Mouse (Mus musculus): ENCODE measurements around the gene Zfp281. TPM values are rescaled to one million over a fixed set of nuclear protein-coding genes. Genes with fewer than 3 reads are reported as not detected.

Gene Zfp281
- polyA plus RNA-seq, 1 experiment from 2014 or later, result 38.5 TPM

- no peak for ATAC-seq (ENCODE audit: low FRiP score)
- Histone ChIP-seq H3K4me2 (replicated peaks; ENCODE audit: low read depth, low read length) (no peak overlapping the region), H3K36me3 (ENCODE audit: control insufficient read depth, insufficient read depth, low read length) (no peaks in the 10 kb centered on the region), H3K27ac (ENCODE audit: low read depth, low read length) (no peak overlapping the region), H3K9me3 (ENCODE audit: control insufficient read depth, low read length) (no peaks in the 10 kb centered on the region), H3K27me3 (ENCODE audit: control insufficient read depth, insufficient read depth, low read length) (no peaks in the 10 kb centered on the region), H3K9ac (ENCODE audit: low read depth, low read length) (no peak overlapping the region), H3K4me1 (replicated peaks; ENCODE audit: control insufficient read depth, insufficient read depth, low read length) (no peaks in the 10 kb centered on the region), H3K4me3 (ENCODE audit: low read depth, low read length) (no peak overlapping the region)
- no peak for DNase-seq (ENCODE audit: low spot score)
- WGBS, result 80% methylated on average over 2 of the region's 2 CpGs
Measured at GRCm38 (mm10) chr1:136639221-136639620, 14.5 kb downstream of the Zfp281 start.

GRCm38 (mm10) chr1:136642701-136643100, 18.0 kb downstream of the Zfp281 start:
- H3K27me3 ChIP-seq (ENCODE audit: control insufficient read depth, insufficient read depth, low read length), result no peaks in the 10 kb centered on the region
- no peaks in the 10 kb centered on the region for H3K4me1 ChIP-seq (replicated peaks; ENCODE audit: control insufficient read depth, insufficient read depth, low read length)
- H3K36me3 ChIP-seq (ENCODE audit: control insufficient read depth, insufficient read depth, low read length), result no peaks in the 10 kb centered on the region
- H3K4me2 ChIP-seq (replicated peaks; ENCODE audit: low read depth, low read length), result no peak overlapping the region
- no peak overlapping the region for H3K4me3 ChIP-seq (ENCODE audit: low read depth, low read length)
- no peak overlapping the region for H3K9ac ChIP-seq (ENCODE audit: low read depth, low read length)
- H3K9me3 ChIP-seq (ENCODE audit: control insufficient read depth, low read length), result no peaks in the 10 kb centered on the region
- no peak overlapping the region for H3K27ac ChIP-seq (ENCODE audit: low read depth, low read length)
- no peak for ATAC-seq (ENCODE audit: low FRiP score)
- DNase-seq (ENCODE audit: low spot score), result no peak
- 87% methylated on average over 3 of the region's 3 CpGs for WGBS

DNA sequence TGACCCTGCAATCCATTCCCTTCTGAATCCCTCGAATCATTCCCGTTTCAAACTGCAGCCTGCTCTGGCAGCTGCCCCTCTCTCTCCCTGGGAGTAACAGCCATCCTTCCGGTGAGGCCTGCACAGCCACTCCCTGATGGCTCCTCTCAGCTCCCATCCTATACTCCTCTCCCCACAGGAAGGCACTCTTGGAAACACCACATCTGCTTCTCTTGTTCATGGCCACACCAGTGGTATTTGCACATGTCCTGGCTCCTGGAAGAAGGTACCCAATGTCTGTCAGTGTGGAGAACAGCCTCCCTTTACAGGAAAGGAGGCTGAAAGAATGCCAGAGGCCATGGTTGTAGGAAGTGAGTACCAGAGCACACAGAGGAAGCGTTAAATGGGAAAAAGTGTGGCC, 19.8 kb downstream of the Zfp281 start:
- Histone ChIP-seq H3K27ac (ENCODE audit: low read depth, low read length) (no peak overlapping the region), H3K9ac (ENCODE audit: low read depth, low read length) (no peak overlapping the region), H3K27me3 (ENCODE audit: control insufficient read depth, insufficient read depth, low read length) (no peaks in the 10 kb centered on the region), H3K4me3 (ENCODE audit: low read depth, low read length) (no peak overlapping the region), H3K9me3 (ENCODE audit: control insufficient read depth, low read length) (no peaks in the 10 kb centered on the region), H3K4me2 (replicated peaks; ENCODE audit: low read depth, low read length) (no peak overlapping the region), H3K4me1 (replicated peaks; ENCODE audit: control insufficient read depth, insufficient read depth, low read length) (no peaks in the 10 kb centered on the region), H3K36me3 (ENCODE audit: control insufficient read depth, insufficient read depth, low read length) (no peaks in the 10 kb centered on the region)
- DNase-seq (ENCODE audit: low spot score) (no peak), ATAC-seq (ENCODE audit: low FRiP score) (no peak)
- WGBS, result 57% methylated on average over 4 of the region's 4 CpGs

DNA sequence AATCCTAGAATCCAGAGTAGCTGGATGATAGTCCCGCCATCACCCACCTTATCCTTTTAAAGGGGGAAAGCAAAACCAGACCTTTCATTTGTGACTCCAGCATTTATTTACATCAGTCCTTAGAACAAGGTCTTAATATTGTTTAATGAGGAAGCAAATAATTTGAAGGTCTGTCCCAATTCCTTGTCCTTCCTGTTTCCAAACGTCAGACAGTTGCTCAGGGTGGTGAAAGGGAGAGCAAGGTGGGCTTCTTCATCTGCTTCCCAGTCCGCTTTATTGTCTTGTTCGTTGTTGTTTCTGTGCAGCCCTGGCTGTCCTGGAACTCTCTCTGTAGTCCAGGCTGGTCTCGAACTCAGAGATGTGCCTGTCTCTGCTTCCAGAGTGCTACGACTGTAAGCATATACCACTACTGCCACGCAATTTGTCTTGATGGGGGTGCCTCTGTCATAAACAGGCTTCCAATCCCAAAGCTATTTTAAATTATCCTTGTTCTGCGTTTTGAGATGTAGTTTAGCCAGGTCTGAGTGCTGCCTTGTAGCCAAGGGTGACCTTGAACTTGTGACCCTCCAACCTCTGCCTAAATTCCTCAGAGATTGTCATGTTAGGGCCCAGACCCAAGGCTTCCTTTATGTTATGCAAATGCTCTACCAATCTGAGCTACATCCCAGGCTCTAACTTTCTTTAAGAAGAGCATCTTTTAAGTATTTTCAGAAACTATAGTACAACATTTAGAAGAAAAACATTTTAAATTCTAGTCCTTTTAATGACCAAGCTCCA, 21.3 kb downstream of the Zfp281 start:
- H3K9me3 ChIP-seq (ENCODE audit: control insufficient read depth, low read length), result no peaks in the 10 kb centered on the region
- no peak overlapping the region for H3K4me2 ChIP-seq (replicated peaks; ENCODE audit: low read depth, low read length)
- H3K27me3 ChIP-seq (ENCODE audit: control insufficient read depth, insufficient read depth, low read length), result no peaks in the 10 kb centered on the region
- DNase-seq (ENCODE audit: low spot score) (no peak), ATAC-seq (ENCODE audit: low FRiP score) (no peak)
- H3K9ac ChIP-seq (ENCODE audit: low read depth, low read length), result no peak overlapping the region
- H3K4me3 ChIP-seq (ENCODE audit: low read depth, low read length), result no peak overlapping the region
- no peaks in the 10 kb centered on the region for H3K4me1 ChIP-seq (replicated peaks; ENCODE audit: control insufficient read depth, insufficient read depth, low read length)
- H3K36me3 ChIP-seq (ENCODE audit: control insufficient read depth, insufficient read depth, low read length), result no peaks in the 10 kb centered on the region
- H3K27ac ChIP-seq (ENCODE audit: low read depth, low read length), result no peak overlapping the region
- WGBS, result 87% methylated on average over 8 of the region's 8 CpGs

DNA sequence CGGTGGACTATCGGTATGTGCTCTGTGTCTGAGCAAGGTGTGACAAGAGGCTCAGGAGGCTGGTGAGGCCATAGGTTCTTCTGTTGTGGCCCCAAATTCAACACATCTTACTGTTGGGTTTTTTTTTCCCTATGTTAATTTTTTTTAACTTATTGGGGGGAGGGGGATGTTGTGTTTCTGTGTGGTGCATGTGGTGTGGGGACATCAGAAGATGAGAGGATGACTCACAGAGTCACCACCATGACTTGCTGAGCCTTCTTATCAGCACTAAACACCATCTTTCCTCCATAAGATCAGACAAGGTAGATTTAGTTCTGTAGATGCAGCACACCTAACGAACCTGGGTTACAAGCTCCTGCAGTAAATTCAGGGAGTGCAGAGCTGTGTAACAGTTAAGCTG, 27.4 kb downstream of the Zfp281 start:
- no peak overlapping the region for H3K4me2 ChIP-seq (replicated peaks; ENCODE audit: low read depth, low read length)
- H3K9me3 ChIP-seq (ENCODE audit: control insufficient read depth, low read length), result no peaks in the 10 kb centered on the region
- no peak overlapping the region for H3K27ac ChIP-seq (ENCODE audit: low read depth, low read length)
- H3K36me3 ChIP-seq (ENCODE audit: control insufficient read depth, insufficient read depth, low read length), result no peaks in the 10 kb centered on the region
- no peaks in the 10 kb centered on the region for H3K27me3 ChIP-seq (ENCODE audit: control insufficient read depth, insufficient read depth, low read length)
- H3K4me3 ChIP-seq (ENCODE audit: low read depth, low read length), result no peak overlapping the region
- DNase-seq (ENCODE audit: low spot score) (no peak), ATAC-seq (ENCODE audit: low FRiP score) (no peak)
- WGBS, result 95% methylated on average over 3 of the region's 3 CpGs
- H3K4me1 ChIP-seq (replicated peaks; ENCODE audit: control insufficient read depth, insufficient read depth, low read length), result no peaks in the 10 kb centered on the region
- H3K9ac ChIP-seq (ENCODE audit: low read depth, low read length), result no peak overlapping the region

DNA sequence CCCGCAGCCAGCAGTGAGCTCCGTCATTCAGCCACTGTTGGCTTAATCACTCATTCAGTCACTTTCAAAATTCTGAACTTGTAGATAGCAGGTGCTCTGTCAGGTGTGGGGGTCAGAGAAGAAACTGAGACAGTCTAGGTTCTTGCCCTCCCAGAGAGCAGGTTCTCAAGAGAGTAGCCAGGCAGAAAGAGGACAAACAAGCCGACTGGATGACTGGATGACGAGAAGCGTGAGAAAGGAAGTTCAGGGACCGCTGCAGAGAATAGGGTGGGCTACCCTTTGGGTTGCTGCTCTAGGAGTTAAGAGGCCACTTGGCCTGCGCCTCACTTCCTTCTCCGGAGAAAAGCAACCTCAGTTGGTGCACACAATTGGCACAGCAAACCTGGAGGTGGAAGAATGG, 28.8 kb downstream of the Zfp281 start:
- ATAC-seq (ENCODE audit: low FRiP score) (no peak), DNase-seq (ENCODE audit: low spot score) (no peak)
- Histone ChIP-seq H3K27ac (ENCODE audit: low read depth, low read length) (no peak overlapping the region), H3K9me3 (ENCODE audit: control insufficient read depth, low read length) (no peaks in the 10 kb centered on the region), H3K36me3 (ENCODE audit: control insufficient read depth, insufficient read depth, low read length) (no peaks in the 10 kb centered on the region), H3K27me3 (ENCODE audit: control insufficient read depth, insufficient read depth, low read length) (no peaks in the 10 kb centered on the region), H3K4me1 (replicated peaks; ENCODE audit: control insufficient read depth, insufficient read depth, low read length) (no peaks in the 10 kb centered on the region), H3K4me2 (replicated peaks; ENCODE audit: low read depth, low read length) (no peak overlapping the region), H3K4me3 (ENCODE audit: low read depth, low read length) (no peak overlapping the region), H3K9ac (ENCODE audit: low read depth, low read length) (no peak overlapping the region)
- 83% methylated on average over 8 of the region's 8 CpGs for WGBS

GRCm38 (mm10) chr1:136654385-136654784, 29.7 kb downstream of the Zfp281 start:
- no peak overlapping the region for H3K4me2 ChIP-seq (replicated peaks; ENCODE audit: low read depth, low read length)
- no peaks in the 10 kb centered on the region for H3K9me3 ChIP-seq (ENCODE audit: control insufficient read depth, low read length)
- no peaks in the 10 kb centered on the region for H3K36me3 ChIP-seq (ENCODE audit: control insufficient read depth, insufficient read depth, low read length)
- WGBS, result 64% methylated on average over 11 of the region's 11 CpGs
- H3K27ac ChIP-seq (ENCODE audit: low read depth, low read length), result no peak overlapping the region
- no peaks in the 10 kb centered on the region for H3K4me1 ChIP-seq (replicated peaks; ENCODE audit: control insufficient read depth, insufficient read depth, low read length)
- H3K9ac ChIP-seq (ENCODE audit: low read depth, low read length), result no peak overlapping the region
- no peaks in the 10 kb centered on the region for H3K27me3 ChIP-seq (ENCODE audit: control insufficient read depth, insufficient read depth, low read length)
- DNase-seq (ENCODE audit: low spot score), result no peak
- ATAC-seq (ENCODE audit: low FRiP score), result no peak
- no peak overlapping the region for H3K4me3 ChIP-seq (ENCODE audit: low read depth, low read length)

DNA sequence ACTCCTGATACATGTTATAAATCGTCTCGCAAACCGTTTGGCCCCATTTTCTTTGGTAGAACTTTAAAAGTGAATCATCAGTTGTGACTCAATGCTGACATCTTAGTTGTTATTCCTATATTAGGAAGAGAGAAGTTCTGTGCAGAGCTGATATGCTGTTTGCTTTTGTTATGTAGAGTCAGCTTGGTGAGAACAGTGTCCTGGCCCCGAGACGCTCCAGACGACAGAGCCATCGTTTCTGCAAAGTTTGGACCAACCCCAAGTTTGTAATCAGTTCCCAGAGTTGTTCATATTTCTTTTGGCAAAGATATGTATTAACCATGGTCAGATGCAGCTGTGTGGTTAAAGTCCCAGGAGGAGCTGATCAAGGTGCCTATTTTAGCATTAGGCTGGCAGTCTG, 31.9 kb downstream of the Zfp281 start:
- H3K4me3 ChIP-seq (ENCODE audit: low read depth, low read length), result no peak overlapping the region
- WGBS, result 86% methylated on average over 7 of the region's 7 CpGs
- no peak overlapping the region for H3K9ac ChIP-seq (ENCODE audit: low read depth, low read length)
- no peak overlapping the region for H3K27ac ChIP-seq (ENCODE audit: low read depth, low read length)
- H3K36me3 ChIP-seq (ENCODE audit: control insufficient read depth, insufficient read depth, low read length), result no peaks in the 10 kb centered on the region
- peaks cover 3% of the 10 kb centered on the region; the same call in 1 of the 2 replicates for H3K4me1 ChIP-seq (replicated peaks; ENCODE audit: control insufficient read depth, insufficient read depth, low read length)
- H3K27me3 ChIP-seq (ENCODE audit: control insufficient read depth, insufficient read depth, low read length), result no peaks in the 10 kb centered on the region
- ATAC-seq (ENCODE audit: low FRiP score) (no peak), DNase-seq (ENCODE audit: low spot score) (no peak)
- H3K9me3 ChIP-seq (ENCODE audit: control insufficient read depth, low read length), result no peaks in the 10 kb centered on the region
- no peak overlapping the region for H3K4me2 ChIP-seq (replicated peaks; ENCODE audit: low read depth, low read length)

DNA sequence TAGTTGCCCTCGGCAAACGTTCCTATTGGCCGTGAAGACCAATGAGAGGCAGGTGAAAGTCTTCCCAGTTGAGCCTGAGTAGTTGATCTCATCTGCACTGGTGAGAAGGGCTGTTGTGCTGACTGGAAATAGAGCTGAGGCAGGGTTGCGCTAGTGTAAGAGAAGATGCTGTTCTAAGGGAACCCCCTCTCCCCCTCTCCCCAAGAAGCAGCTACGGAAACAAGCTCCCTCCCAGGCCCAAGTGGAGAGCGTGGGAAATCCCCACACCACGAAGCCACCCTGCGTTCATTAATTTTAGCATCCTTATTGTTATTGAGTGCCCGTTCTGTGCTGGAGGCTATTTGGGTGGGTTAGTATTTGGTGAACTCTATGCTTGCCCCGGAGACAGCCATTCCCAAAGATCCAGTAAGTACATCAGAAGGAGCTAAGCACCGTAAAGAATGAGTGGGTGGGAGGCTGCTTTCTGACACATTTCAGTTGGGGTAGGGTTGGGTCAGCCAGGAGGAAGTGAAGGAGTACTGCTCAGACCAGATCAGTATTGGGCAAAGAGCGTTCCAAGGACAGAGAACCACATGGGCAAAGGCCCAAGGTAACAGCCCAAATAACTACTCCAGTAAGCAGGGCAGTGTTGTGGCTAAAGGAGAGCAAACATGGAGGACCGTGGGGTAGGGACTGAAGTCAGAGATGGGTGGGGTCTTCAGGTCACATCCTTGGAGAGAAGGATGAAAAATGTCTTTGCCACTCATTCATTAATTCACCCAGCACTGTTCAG, 33.9 kb downstream of the Zfp281 start:
- Histone ChIP-seq H3K9me3 (ENCODE audit: control insufficient read depth, low read length) (no peaks in the 10 kb centered on the region), H3K27ac (ENCODE audit: low read depth, low read length) (no peak overlapping the region), H3K4me1 (replicated peaks; ENCODE audit: control insufficient read depth, insufficient read depth, low read length) (peaks cover 6% of the 10 kb centered on the region; the same call in 1 of the 2 replicates), H3K27me3 (ENCODE audit: control insufficient read depth, insufficient read depth, low read length) (no peaks in the 10 kb centered on the region), H3K9ac (ENCODE audit: low read depth, low read length) (no peak overlapping the region), H3K36me3 (ENCODE audit: control insufficient read depth, insufficient read depth, low read length) (no peaks in the 10 kb centered on the region), H3K4me2 (replicated peaks; ENCODE audit: low read depth, low read length) (no peak overlapping the region), H3K4me3 (ENCODE audit: low read depth, low read length) (no peak overlapping the region)
- no peak for DNase-seq (ENCODE audit: low spot score)
- ATAC-seq (ENCODE audit: low FRiP score), result no peak
- 87% methylated on average over 13 of the region's 13 CpGs for WGBS

Data from hindbrain, embryonic 11.5 days (tissue).